Mouse (Mus musculus) thymus, adult 2 months (tissue): ENCODE results near the gene Pnpla8.

Experiments used
- CTCF ChIP-seq: fragments of 200-500 bp; IDR thresholded peaks from 2 replicates; pipeline ENCODE4 v1.5.1; 2012; ENCODE audit warnings: mild to moderate bottlenecking, control low read depth, low read length, moderate library complexity, borderline replicate concordance; ENCODE audit not compliant: control insufficient read depth, poor library complexity, insufficient read depth; ENCODE audit errors: extremely low read depth
- POLR2A ChIP-seq: fragments of 200-500 bp; IDR thresholded peaks from 2 replicates; pipeline ENCODE4 v1.6.1; 2012; ENCODE audit warnings: mild to moderate bottlenecking, low read length, control low read depth, moderate library complexity; ENCODE audit not compliant: control insufficient read depth, poor library complexity, insufficient read depth; ENCODE audit errors: extremely low read depth

DNA sequence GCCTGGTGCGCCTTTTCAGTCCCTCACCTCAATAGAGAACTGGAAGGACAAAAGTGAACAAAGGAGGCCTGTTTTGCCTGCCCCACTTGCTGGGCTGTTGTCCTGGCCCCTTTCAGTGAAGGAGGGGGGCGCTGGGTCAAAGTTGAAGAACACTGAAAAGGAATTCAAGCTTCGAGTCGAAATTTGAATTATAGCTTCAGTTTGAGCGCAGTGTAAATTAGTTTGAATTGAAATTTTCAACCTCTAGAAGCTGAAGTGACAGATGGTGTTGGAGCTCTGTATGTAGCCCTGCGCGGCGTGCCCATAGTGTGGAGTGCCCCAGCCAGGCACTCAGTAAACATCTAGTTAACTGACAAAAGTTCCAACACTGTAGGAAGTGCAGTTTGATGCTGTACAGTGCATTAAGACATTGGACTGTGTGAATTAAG lies 117.0 kb downstream of the Pnpla8 start:
- no peak for TF ChIP-seq CTCF
- TF ChIP-seq POLR2A, result no peak
